Mouse (Mus musculus) thymus, postnatal 4 days (tissue): ENCODE data around the gene Gm5565.
"Not testable (repeated sequence)": the region's sequence is repeated elsewhere in the genome, so short reads cannot be mapped to it uniquely, and the experiment has no call there.

Experiments used
- DNase-seq: peaks from one replicate; pipeline ENCODE4 v3.0.0; 2021

The Gm5565 gene

DNA sequence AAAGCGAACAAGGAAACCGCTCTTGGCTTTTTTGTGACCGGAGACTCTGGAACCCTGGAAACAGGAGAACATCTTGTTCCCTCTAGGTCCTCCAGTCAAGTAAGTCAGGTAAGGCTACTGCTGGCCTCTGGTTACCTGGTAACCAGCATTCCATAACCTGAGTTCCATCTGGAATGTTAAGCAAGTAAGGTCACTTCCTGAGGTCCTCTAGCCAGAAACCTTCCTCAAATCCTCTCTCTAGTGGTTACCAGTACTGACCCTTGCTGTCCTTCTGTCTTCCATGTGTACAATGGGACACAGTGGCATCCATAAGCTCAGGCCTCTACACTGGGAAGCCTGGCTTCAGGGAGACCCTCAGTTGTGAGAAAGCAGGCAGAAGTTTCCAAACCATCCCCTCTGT lies at the start of gene Gm5565:
Gene Gm5565 (minus strand): TSS at position 101 of the 400 bp plus-strand sequence.
- DNase-seq, result not testable (repeated sequence)

DNA sequence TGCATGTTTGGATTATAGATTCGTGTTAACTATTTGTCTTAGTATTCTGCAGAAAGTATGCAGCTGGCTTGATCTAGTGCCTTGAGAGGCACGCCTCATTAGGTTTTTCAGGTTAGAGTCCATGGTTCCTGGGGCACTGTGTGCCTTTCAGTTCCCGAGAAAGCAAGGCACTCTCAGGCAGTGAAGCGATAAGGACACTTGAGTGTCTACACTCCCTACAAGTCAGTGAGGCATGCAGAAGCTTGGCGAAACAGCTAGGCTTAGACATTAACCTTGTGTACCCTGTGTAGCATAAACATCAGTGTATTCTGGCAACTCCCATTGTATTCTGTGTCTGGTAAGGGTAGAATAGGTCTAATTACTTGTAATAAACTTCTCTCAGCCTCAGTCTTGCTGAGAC lies 45.2 kb upstream of the Gm5565 start:
- DNase-seq, result no peak

DNA sequence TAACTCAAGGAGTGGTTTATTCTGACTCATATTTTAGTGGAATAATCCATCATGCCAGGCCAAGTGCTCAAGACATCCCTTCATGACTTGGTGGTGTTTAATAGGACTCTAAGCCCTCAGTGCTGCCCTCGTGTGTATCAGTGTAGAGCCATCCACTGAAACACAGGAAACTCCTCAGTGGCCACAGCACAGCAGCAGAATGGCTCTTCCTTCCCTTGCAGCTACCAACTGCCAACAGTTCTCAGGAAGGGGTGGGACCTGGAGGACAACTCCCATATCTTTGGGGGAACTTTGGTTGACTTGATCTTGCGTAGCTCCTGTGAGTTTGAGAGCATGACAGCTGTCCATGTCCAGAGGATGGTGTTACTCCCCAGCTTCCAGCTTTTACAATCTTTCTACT lies 43.6 kb upstream of the Gm5565 start:
- no peak for DNase-seq

DNA sequence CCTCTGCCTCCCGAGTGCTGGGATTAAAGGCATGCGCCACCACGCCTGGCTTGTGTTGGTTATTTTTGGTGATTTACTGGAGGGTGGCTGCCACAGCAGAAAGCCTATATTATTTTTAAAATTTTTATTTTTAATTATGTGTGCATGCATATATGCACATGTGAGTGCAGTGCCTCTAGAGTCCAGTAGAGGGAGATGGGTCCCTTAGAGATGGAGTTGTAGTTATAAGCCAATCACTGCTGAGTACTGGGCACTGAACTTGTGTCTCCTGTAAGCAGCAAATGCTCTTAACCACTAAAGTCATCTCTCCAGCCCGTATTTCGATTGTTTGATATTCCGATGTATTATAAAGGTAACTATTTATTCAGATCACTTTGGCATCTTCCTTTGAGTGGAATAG lies 40.2 kb upstream of the Gm5565 start:
- no peak for DNase-seq

DNA sequence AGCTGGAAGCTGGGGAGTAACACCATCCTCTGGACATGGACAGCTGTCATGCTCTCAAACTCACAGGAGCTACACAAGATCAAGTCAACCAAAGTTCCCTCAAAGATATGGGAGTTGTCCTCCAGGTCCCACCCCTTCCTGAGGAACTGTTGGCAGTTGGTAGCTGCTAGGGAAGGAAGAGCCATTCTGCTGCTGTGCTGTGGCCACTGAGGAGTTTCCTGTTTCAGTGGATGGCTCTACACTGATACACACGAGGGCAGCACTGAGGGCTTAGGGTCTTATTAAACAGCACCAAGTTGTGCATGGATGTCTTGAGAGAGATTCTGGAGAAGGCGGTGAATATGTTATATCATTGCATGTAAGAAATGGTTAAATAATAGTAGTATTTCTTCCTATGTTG lies 39.2 kb upstream of the Gm5565 start:
- no peak for DNase-seq

DNA sequence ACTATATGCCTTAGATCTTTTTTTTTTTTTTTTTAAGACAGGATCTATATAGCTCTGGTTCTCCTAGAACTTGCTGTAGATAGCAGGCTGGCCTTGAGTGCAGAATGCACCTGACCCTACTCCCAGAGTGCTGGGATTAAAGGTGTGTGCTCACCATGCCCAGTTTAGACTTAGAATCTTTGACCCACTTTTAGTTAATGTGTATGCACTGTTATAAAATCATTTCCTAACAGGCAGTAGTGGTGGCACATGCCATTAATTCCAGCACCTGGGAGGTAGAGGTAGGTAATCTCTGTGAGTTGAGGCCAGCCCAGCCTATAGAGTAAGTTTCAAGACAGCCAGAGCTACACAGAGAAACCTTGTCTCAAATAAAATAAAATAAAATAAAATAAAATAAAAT lies 38.7 kb upstream of the Gm5565 start:
- no peak for DNase-seq

DNA sequence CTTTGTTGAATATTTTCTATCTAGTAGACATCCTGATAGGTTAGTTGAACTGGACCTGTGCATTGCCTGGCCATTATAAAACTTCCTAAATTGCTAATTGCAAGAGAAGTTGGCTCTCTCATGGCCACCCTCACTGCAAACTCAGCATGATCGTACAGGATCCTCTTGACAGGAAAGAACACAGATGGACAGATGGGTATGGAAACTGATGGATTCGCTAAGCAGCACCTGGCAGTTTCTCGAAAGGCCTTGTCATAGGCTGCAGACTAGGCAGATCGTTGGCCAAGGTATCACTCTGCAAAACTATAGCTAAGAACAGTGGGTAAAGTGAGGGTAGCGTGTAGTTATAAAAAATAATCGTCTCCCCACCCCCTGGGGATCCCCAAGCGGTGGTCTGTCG lies 33.0 kb upstream of the Gm5565 start:
- no peak for DNase-seq

DNA sequence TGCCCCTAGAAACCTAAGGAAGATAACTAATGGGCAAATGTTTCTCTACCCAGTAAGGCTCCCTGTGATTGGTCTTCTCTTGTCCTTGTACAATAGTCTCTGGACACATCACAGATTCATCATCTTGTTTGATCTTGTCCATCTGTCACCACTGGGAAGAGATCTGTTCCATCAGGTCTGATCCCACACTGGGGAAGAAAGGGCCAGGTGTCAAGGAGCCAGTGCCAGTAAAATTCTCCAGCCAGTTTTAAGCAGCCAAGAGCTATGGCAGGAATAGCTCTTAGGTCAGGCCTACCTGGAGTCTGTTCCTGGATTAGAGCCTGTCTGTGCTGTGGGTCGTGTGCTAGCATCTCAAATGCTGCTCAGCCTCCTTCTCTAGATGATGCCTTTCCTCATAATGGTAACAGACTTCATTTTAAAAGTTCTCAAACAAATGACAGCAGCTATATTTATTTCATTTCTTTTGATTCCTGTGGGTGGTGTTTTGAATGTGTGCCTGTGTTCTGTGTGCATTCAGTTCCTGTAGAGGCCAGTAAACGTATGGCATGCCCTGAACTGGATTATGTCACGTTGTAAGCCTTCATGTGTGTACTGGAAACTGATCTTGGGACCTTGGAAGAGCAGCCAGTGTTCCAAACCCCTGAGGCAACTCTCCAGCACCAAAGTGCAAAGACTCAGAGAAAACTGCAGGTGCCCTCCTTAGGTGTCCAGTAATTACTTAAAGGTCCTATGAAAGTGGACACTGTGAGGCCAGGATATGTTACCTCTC lies 30.3 kb upstream of the Gm5565 start:
- DNase-seq, result no peak

DNA sequence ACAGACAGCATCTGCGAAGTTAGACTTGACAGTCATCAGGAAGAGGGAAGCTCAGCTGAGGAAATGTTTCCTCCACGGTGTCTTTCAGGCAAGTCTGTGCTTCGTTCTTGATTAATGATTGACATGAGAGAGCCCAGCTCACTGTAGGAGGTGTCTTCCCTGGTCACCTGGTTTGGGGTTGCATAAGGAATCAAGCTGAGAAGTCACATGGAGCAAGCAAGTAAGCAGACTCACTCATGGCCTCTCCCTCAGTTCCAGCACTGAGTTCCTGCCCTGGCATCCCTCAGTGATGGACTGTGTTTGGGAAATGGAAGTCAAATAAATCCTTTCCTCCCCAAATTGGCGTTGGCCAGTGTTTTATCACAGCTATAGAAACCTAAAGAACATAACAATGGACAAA lies 29.8 kb upstream of the Gm5565 start:
- DNase-seq, result no peak

DNA sequence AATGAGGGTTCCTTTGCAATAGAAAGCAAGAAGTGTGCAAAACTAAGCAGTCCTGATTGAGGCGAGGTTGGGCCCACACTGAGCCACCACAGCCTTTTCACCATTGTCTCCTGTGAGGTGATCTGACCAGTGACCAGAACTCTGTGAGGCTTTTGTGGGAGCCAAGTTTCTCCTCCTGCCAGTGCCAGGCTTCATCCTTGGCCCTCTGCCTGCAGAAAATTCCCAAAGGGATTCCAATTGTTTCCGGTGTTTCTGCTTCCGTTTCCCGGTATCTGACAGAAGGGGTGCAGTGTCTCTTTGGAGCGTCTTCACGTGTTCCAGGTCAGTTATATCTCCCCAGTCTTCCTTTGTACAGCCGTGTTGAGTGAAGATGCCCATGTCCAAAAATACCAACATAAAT lies 28.4 kb upstream of the Gm5565 start:
- no peak for DNase-seq

DNA sequence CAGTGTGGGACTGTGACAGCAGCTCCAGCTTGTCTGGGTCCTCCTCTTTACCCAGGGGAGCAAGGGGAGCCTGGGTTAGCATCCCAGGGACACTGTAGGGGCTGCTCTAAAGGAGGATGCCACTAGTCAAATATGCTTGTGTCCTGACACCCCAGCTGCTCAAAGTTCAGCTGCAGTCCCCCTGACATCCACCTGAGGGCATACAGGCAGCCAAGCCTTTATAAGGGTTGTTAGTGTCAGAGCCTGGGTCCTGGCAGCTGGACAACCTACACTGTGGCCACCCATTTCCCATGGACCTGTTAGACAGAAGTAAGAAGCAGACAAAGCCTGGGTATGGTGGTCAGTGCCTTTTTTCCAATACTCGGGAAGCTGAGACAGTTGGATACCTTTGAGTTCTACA lies 27.8 kb upstream of the Gm5565 start:
- DNase-seq, result peak; percentile 13

DNA sequence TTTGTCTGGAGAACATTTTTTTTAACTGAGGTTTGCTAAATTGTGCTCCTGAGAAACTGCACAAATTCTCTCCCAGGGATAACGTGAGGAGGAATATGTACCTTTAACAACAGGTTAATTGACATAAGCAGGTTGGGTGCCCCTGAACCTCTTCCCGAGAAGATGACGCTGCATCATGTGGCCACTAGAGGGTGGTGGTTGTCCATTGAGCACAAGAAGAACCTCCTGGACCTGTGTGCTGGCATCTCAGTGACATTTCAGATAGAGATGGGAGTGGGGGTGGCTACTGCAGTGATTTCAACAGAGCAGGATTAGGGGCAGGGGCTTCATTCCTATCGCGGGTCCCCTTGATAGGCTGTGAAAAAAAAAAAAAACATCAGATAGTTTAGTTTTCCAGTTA lies 27.1 kb upstream of the Gm5565 start:
- DNase-seq, result peak; percentile 75

DNA sequence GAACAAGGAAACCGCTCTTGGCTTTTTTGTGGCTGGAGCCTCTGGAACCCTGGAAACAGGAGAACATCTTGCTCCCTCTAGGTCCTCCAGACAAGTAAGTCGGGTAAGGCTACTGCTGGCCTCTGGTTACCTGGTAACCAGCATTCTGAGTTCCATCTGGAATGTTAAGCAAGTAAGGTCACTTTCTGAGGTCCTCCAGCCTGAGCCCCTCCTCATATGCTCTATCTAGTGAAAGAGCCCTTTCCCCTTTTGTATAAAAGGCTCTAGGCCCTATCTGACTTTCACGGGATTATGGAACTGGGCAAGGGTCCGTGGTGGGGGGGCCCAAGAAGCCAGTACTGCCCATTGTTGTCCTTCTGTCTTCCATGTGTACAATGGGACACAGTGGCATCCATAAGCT lies 24.9 kb upstream of the Gm5565 start, which contains the start of gene 1700001J03Rik:
Gene 1700001J03Rik (minus strand): TSS at position 101 of the 400 bp plus-strand sequence.
- not testable (repeated sequence) for DNase-seq

DNA sequence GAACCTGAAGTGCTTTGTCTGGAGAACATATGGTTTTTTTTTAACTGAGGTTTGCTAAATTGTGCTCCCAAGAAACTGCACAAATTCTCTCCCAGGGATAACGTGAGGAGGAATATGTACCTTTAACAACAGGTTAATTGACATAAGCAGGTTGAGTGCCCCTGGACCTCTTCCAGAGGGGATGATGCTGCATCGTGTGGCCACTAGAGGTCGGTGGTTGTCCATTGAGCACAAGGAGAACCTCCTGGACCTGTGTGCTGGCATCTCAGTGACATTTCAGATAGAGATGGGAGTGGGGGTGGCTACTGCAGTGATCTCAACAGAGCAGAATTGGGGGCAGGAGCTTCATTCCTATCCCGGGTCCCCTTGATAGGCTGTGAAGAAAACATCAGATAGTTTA lies 12.4 kb upstream of the Gm5565 start:
- peak; percentile 24 for DNase-seq

DNA sequence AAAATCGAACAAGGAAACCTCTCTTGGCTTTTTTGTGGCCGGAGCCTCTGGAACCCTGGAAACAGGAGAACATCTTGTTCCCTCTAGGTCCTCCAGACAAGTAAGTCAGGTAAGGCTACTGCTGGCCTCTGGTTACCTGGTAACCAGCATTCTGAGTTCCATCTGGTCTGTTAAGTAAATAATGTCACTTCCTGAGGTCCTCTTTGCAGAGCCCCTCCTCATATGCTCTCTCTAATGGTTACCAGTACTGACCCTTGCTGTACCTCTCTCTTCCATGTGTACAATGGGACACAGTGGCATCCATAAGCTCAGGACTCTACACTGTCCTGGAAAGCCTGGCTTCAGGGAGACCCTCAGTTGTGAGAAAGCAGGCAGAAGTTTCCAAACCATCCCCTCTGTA lies 10.3 kb upstream of the Gm5565 start, which contains the start of gene Gm6309:
Gene Gm6309 (minus strand): TSS at position 101 of the 400 bp plus-strand sequence.
- not testable (repeated sequence) for DNase-seq

DNA sequence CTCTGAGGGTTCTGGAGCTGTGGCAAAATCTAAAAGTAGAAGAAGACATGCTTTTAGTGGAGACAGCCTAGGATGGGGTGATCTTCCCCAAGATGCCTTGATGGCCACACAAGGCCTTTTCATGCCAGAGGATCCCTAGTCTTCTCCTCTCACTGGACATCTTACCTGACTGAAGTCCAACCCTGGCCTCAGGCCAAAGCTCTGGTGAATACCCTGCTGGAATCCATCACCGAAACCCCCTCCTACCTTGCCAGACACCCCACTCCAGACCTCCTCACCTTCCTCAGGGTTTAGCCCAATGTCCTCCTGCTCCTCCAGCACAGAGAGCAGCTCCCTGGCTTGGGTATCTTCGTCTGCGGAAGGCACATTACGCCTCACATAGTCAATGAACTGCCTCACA lies 2.0 kb downstream of the Gm5565 start:
- not testable (repeated sequence) for DNase-seq

DNA sequence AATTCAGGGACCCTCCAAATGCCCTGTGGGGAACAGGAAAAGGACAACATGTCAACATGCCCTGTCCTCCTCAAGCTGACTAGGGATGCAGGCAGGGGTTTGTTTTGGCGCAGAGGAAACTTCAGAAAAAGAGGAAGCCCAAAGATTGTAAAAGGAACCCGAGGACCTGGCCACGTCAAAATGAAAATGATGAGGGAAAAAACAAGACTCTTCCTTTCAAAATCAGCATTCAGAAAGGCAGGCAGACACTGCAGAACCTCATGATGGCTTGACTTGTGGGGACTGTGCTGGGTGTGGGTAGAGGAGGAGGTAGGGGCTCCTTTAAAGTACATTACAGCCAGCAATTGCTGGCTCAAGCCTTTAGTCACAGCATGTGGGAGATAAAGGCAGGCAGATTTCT lies 9.9 kb downstream of the Gm5565 start:
- no peak for DNase-seq

DNA sequence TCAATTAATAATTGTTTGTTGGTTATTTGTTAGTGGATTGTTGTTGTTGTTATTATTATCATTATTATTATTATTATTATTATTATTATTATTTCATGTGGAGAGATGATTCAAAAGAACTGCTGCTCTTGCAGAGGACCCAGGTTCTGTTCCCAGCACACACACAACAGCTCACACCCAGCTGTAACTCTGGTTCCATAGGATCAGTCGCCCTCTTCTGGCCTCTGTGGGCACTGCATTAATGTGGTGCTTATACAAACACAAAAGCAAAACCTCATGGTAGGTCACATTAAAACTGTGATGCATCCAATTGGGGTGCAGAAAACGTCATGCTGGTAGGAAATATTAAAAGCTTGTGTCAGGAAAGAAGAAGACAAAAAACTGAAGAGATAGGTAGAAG lies 12.4 kb downstream of the Gm5565 start:
- peak; percentile 58 for DNase-seq
